Mouse (Mus musculus) spleen, postnatal 14 days (tissue): Measurements from ENCODE around the gene Mlf2.
A peak's percentile ranks its signal among the peaks of the same experiment; 100 is the strongest.

Source experiments
- DNase-seq, 2 experiments: peaks; one replicate each; pipeline ENCODE4 v3.0.0; 2021 to 2022; ENCODE audit warnings: low spot score in 2 of 2

The Mlf2 gene

DNA sequence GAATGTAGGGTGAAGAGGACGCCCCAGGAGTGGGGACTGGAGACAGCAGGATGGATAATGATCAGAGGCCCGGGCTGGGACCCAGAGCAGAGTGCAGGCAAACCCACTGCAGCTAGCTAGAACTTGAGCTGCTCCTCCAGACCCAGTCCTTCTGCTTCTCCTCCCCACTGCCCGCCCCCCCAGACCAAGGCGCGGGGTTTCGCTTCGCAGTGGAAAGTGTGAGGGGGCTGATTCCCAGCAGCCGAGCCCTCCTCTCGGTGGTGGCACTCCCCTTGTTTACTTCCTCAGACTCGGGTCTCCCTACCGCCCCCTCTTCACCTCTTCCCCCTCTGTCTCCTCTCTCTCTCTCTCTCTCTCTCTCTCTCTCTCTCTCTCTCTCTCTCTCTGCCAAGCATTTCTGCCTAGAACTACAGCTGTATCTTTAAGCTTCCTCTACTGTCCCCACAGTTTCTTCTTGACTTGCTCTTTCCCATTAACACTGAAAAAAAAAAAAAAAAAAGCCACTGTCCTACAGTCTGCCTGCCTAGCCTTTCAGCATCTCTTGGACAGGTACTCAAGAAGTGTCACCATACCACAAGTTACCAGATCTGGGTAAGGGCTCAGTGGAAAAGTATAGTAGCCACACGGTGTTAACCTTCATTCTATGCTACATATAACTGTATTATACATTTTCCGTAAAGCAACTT is 19.5 kb upstream of the Mlf2 start, which contains the start of gene Lag3:
Gene Lag3, minus strand, starts transcription at position 173 of the 686 bp plus-strand sequence.
- no peak for DNase-seq

DNA sequence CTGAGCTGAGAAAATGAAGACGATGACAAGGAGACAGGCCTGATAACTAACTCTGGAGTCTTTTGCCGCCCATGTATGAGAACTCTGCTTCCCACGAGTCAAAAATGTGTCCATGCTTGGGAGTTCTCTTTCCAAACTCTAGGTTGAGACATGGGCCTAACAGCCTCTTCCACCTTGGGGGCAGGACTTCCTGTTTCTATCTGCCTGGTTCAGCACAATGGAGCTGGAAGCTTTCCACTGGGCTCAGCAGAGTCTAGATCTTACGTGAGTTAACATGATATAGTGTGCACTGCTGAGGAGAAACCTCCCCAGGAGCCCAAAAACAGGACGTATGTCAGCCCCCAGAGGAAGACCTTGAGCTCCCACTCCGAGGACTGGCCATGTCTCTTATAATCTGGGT is 18.0 kb upstream of the Mlf2 start:
- no peak for DNase-seq

- DNase-seq, result no peak
Observed at GRCm38 (mm10) chr6:124913721-124914285, 17.4 kb upstream of the Mlf2 start.

DNA sequence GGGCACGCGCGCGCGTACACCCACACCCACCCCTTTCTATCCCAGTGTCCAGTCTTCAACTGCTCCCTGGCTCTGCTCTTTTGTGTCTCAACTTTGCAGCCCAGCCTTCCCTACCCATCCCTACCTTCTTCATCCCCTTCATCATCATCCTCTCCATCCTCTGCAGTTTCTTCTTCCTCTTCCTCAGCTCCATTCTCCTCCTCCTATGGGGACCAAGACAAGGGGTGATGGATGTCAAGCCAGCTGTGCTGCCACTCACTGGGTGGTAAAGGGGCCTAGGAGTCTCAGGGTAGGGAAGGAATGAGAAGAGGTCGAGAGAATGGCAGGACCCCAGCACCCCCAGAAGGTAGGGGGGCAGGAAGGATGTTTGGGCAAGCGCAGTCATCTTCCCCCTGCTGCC is 16.7 kb upstream of the Mlf2 start:
- DNase-seq, result no peak

DNA sequence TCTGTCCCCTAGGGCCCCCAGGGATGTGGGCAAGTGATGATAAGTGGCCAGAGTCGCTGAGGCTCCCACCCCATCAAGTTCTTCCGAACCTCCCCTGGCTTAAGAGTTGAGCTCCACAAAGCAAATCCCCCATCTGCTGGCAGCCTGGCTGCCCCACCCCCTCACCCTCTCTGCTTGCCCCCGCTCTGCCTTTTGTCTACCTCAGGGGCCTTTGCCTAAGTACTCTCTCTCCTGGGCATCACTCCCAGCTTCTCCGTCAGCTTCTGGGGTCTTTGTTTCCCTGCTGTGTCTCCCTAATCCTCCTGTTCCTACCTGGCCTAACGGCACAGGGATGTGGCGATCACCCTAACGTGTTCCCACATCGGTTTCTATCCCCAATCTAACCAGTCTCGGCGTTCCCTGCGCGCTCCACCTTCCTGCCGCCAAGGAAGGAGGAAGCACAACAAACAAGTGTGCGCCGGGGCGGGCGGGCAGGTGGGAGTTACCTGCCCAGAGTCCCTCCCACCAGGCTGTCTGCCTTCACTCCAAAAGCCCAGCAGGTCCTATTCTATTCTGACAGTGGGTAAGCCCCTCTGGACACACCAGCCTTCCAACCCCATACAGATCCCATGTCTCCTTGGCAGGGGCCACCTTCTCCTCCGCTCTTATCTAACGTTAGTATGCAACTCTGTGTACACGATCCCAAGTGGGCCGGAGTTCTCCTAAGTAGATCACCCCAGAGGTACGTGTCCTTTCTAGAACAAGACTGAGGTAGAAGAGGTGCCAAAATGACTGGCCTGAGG is 15.8 kb upstream of the Mlf2 start:
- DNase-seq, result no peak

DNA sequence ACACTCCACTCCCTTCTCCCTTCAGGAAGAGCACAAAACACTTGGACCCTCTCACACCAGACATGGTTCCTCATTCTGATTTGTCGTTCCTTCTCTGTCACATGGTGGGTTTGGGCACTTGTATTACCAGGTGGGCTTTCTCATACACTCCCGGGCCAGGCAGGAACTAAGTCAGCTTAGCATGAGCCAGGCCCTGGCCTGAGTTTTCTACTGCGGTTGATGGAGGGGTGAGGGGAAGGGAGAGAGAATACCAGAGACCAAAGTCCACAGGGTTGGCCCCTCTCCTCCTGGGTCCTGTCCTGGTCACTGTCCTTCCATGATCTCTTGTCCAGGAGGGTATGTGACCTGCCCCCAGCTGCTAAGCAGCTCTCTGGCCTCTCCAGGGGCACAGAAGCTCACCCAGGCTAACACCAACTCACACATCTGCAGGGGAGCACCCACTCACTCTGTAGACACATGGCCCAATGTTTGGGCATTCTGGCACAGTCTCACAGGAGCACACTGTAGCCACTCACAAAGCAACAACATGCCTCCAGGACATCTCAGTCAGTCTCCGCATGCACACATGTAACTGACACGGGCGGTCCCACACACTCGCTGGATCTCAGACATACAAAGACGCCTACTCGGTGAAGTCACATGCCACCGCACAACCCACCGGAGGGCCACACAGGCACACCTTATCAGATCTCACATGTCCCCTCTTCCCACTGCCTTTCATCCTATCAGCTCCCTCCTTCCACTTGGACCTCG is 15.1 kb upstream of the Mlf2 start:
- DNase-seq, result no peak

DNA sequence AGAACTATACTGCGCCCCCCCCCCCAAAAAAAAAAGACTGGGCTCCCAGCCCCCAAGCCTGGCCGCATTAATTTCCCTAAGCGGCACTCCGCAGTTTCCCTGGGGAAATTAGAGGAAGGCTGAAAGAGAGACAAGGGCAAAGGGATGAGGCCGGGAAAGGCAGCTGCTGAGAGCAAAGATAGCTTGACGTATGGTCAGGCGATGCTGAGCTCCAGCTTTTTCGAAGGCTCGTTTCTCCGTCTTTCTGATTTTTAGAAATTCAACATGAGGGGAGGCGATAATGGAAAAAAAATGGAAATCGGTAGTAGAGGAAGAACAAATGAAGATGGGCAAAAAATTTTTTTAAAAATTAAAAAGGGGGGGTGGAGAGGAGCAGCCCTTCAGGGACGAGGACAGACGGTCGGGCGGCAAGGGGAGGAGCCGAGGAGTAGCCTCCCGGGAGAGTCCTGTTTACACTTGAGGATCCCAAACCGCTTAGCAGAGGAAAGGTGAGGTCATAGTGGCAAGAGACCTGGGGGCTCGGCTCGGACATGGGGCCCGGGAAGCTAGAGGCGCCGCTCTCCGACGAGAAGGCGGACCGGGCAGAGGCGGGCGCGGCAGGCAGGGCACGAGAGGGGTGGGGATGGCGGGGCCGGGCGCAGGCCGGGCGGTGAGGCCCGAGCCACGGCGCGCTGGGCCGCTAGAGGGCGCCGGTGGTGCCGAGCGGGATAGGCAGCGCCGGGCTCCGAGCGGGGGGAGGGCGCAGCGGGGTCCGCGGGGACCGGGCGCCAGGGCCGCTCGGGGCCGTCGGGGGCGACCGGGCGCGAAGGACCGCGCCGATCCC is 14.3 kb upstream of the Mlf2 start:
- DNase-seq, result peak; percentile 80 to 89

DNA sequence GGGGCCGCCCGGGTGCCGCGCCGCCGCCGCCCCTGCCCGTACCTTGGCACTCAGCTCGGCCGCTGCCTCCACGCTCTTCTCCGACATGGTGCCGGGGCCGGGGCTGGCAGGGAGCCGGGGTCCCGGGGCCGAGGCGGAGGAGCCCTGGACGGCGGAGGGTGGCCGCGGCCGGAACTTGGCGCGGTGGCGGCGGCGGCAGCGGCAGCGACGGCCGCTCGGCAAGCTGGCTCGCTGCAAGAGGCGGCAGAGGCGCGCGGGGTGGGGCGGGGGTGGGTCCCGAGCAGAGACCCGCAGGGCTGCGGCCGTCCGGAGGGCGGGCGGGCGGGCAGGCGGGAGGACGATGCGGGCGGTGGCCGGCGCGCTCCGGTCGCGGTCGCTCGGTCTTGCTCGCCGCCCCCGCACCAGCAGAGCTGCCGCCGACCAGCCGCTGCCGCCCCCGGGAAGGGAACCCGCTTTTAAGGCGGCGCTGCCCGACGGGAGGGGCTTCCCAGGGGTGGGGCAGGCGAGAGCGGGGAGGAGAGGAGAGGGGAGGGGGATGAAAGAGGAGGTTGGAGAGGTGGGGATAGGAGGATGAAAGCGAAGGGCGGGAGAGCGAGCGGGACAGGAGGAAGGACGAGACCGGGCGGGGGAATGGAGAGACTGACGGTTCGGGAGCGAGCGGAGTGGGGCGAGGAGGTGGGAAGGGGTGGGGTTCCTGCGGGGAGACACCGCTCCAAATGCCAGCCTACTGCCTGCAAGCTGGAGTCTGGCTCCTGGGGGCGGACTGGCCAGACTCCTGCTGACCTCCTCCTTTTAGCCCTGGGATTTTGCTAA is 13.5 kb upstream of the Mlf2 start:
- peak; percentile 26 to 46 for DNase-seq

GRCm38 (mm10) chr6:124918331-124918690 is 12.9 kb upstream of the Mlf2 start:
- DNase-seq, result no peak

DNA sequence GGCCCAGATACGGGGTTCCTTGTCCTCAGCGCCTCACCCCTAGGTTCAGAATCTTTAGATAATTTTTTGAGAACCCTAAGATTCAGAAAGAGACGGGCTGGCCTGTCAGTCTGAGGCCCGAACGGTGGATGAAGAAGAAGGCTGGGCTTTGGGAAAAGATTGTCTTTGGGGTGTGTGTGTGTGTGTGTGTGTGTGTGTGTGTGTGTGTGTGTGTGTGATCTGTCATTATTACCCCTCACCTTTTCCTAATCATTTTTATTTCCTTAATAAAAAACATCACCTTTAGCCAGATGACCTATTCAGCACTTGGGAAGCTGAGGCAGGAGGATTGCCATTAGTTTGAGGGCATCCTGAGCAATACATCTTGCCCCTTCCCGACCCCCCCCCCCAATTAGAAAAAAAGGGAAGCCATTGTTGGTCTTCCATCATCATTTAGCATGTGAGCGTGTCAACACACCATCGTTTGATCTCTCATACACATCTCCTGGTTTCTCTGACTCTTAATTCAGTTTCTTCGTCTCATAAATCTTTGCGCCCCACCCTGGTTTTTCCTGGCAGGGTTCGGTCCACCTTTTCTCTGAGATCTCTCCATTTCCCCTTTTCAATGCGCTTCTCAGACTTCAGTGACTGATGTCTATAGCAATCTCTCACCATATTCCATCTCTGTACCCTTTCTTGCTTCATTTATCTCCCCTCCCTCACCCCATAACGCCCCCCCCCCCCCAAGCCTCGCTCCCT is 12.1 kb upstream of the Mlf2 start:
- DNase-seq, result no peak

- DNase-seq, result no peak
Observed at GRCm38 (mm10) chr6:124919695-124920317, 11.4 kb upstream of the Mlf2 start, which contains the start of gene Ptms. Gene Ptms (minus strand): TSS chr6:124920103.

DNA sequence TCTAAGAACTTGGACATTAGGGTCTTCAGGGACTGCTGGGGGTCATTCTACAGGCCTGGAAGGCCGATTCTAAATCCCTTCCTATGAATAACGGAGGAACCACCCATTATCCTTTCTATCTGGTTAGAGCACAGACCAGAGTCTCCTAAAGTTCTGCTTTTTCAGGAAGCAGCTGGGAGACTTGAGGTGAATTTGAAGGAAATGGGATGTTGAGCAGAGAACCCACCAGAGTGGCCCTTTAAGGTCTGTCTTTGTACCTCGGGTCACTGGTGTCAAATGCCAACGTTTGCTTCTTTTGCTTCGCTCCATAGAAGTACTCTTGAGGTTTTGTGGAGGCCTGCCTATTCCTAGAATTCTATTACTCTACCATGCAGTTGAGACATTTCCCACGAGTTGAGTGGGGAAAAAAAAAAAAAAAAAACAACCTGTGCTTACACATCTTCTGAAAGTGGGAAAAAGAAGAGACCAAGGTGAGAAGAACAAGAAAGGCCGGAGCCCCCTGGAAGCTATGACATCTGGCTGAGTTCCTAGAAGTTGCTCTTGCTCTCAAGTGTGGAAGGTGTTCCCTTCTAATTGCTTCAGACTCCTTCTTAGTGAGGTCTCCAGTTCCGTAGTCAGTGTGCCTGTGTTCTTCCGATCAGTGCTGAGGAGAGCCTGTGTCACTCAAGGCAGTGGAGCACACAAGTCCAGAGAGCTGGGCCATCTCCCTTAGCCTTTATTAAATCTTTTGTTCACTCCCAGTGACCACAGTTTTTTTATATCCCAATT is 10.7 kb upstream of the Mlf2 start:
- DNase-seq, result no peak

- DNase-seq, result no peak
Observed at GRCm38 (mm10) chr6:124921539-124921938, 9.6 kb upstream of the Mlf2 start.

DNA sequence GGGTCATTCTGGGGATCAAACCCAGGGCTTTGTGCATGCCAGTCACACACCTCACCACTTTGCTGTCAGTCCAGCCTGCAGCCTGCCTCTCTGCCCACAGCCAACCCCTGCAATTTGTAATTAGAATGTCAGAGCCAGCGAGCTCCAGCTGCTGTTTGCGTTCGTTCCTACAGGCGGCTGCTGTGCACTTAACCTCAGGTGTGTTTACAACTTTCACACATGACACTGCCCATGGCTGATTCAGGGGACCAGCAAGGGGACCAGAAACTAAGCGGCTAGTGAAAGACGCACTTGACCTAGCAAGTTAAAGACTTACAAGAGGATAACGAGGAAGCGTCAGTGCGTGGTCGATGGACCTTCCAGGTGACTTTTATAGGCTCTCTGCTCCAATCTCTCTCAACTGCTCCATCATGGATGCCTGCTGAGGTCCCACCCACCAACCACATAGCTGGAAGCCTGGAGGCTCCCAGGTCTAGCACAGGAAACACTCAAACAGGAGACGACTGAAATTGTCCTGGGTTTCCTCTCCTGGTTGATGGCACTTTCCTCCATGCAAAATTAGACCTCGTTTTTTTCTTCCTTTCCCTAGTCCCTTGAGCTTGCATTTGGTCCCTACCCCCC is 5.9 kb upstream of the Mlf2 start:
- no peak for DNase-seq

- DNase-seq, result no peak
Observed at GRCm38 (mm10) chr6:124925941-124926340, 5.2 kb upstream of the Mlf2 start.

GRCm38 (mm10) chr6:124930231-124930630 is 955 bp upstream of the Mlf2 start:
- no peak for DNase-seq

- no peak for DNase-seq
Observed at GRCm38 (mm10) chr6:124931525-124932313, 533 bp downstream of the Mlf2 start.
